Mouse (Mus musculus): ENCODE results near the gene Krt75. TPM values are rescaled to one million over a fixed set of nuclear protein-coding genes. Genes with fewer than 3 reads are reported as not detected.
"Not testable (repeated sequence)": the region's sequence is repeated elsewhere in the genome, so short reads cannot be mapped to it uniquely, and the experiment has no call there.

Gene Krt75
- total RNA-seq, 2 experiments from 2014 or later, result not detected

- DNase-seq (ENCODE audit: low spot score in 2 of 2), result peak; percentile 77 to 88
These were observed 53.9 kb downstream of the Krt75 start for GRCm38 (mm10) chr15:101519792-101520191.

- not testable (repeated sequence) for DNase-seq (ENCODE audit: low spot score in 2 of 2)
These were observed 56.5 kb downstream of the Krt75 start, which contains the start of gene Gm49425 for GRCm38 (mm10) chr15:101517161-101517560. Gene Gm49425 (minus strand): TSS chr15:101517261.

Small RNAs within 50 kb of the gene (microRNA-seq; reads per million reads assigned to microRNA genes)
- gene Gm44393 (0 reads per million in 2 experiments), gene Gm44460 (0 reads per million in 2 experiments)

Other genes with a start within 250 kb of the Krt75 start
- 1 to 10 TPM; 2.2 to 3.3 TPM for gene Krt80, start 203.7 kb downstream of the Krt75 start, total RNA-seq (2021)
- gene Krt7, start 162.9 kb downstream of the Krt75 start, total RNA-seq (2021), result not detected
- under 1 TPM in 1 of 2 experiments, not detected in 1; 0.21 TPM for gene Krt87, start 135.1 kb downstream of the Krt75 start, total RNA-seq (2021)
- gene Krt88, start 126.2 kb downstream of the Krt75 start, total RNA-seq (2021), result not detected
- gene Krt81, start 110.2 kb downstream of the Krt75 start, total RNA-seq (2021), result not detected
- gene Krt86, start 100.4 kb downstream of the Krt75 start, total RNA-seq (2021), result not detected
- not detected for gene Krt83, start 82.4 kb downstream of the Krt75 start, total RNA-seq (2021)
- gene Gm49425, start 56.6 kb downstream of the Krt75 start, total RNA-seq (2021), result not detected
- gene Krt84, start 41.1 kb downstream of the Krt75 start, total RNA-seq (2021), result not detected
- gene Krt82, start 23.2 kb downstream of the Krt75 start, total RNA-seq (2021), result not detected
- not detected for gene Krt90, start 11.0 kb downstream of the Krt75 start, total RNA-seq (2021)
- not detected for gene Gm5414, start 54.3 kb upstream of the Krt75 start, total RNA-seq (2021)
- gene Gm5478, start 73.5 kb upstream of the Krt75 start, total RNA-seq (2021), result not detected
- not detected for gene Krt6b, start 106.4 kb upstream of the Krt75 start, total RNA-seq (2021)
- not detected for gene Krt6a, start 120.4 kb upstream of the Krt75 start, total RNA-seq (2021)
- gene Krt5, start 139.0 kb upstream of the Krt75 start, total RNA-seq (2021), result not detected
- gene Krt71, start 169.2 kb upstream of the Krt75 start, total RNA-seq (2021), result not detected
- not detected for gene Krt72, start 212.6 kb upstream of the Krt75 start, total RNA-seq (2021)
- 1 to 10 TPM; 1.7 TPM for gene Krt73, start 228.4 kb upstream of the Krt75 start, total RNA-seq (2021)
- under 1 TPM; 0.28 to 0.67 TPM for gene Krt2, start 244.3 kb upstream of the Krt75 start, total RNA-seq (2021)